Mouse (Mus musculus) thymus, adult 2 months (tissue): ENCODE measurements around the gene Obp2a.

ENCODE experiments used
- CTCF ChIP-seq: fragments of 200-500 bp; IDR thresholded peaks from 2 replicates; pipeline ENCODE4 v1.5.1; 2012; ENCODE audit warnings: mild to moderate bottlenecking, control low read depth, low read length, moderate library complexity, borderline replicate concordance; ENCODE audit not compliant: control insufficient read depth, poor library complexity, insufficient read depth; ENCODE audit errors: extremely low read depth
- POLR2A ChIP-seq: fragments of 200-500 bp; IDR thresholded peaks from 2 replicates; pipeline ENCODE4 v1.6.1; 2012; ENCODE audit warnings: mild to moderate bottlenecking, low read length, control low read depth, moderate library complexity; ENCODE audit not compliant: control insufficient read depth, poor library complexity, insufficient read depth; ENCODE audit errors: extremely low read depth

DNA sequence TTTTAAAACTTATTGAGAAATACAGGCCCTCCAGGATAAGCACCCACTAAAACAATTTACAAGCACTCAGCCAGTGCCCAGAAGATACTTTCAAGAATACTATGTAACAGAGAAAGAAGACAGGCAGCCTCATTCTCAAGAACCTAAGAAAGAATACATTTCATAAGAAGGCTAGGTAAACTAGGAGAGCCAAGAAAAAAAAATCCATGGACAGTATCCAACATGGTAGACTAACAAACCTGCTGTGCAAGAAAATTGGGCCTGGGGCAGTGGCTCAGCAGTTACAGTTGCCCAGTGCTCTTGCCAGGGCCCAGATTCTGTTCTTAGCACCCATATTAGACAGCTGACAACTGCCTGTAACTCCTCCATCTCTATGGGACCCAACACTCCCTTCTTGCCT, 17.4 kb downstream of the Obp2a start:
- TF ChIP-seq CTCF (no peak), POLR2A (no peak)
